Mouse (Mus musculus): Measurements from ENCODE around the gene Phyhd1.

The Phyhd1 gene

GRCm38 (mm10) chr2:30256616-30257350 lies 9.2 kb upstream of the Phyhd1 start:
- DNase-seq (ENCODE audit: low spot score) = no peak

GRCm38 (mm10) chr2:30257699-30258460 lies 8.1 kb upstream of the Phyhd1 start:
- DNase-seq (ENCODE audit: low spot score) = peak; percentile 48

- DNase-seq (ENCODE audit: low spot score) = peak; percentile 28
Observed at GRCm38 (mm10) chr2:30258600-30258999, 7.4 kb upstream of the Phyhd1 start.

GRCm38 (mm10) chr2:30259131-30260064 lies 6.6 kb upstream of the Phyhd1 start:
- no peak for DNase-seq (ENCODE audit: low spot score)

- DNase-seq (ENCODE audit: low spot score) = peak; percentile 30
Observed at GRCm38 (mm10) chr2:30261064-30261736, 4.8 kb upstream of the Phyhd1 start.

- no peak for DNase-seq (ENCODE audit: low spot score)
Observed at GRCm38 (mm10) chr2:30261921-30262839, 3.8 kb upstream of the Phyhd1 start.

- DNase-seq (ENCODE audit: low spot score) = no peak
Observed at GRCm38 (mm10) chr2:30262840-30263441, 3.1 kb upstream of the Phyhd1 start.

- DNase-seq (ENCODE audit: low spot score) = no peak
Observed at GRCm38 (mm10) chr2:30263811-30264210, 2.2 kb upstream of the Phyhd1 start.

- DNase-seq (ENCODE audit: low spot score) = no peak
Observed at GRCm38 (mm10) chr2:30264671-30265519, 1.1 kb upstream of the Phyhd1 start.

GRCm38 (mm10) chr2:30266392-30266941 lies 464 bp downstream of the Phyhd1 start:
- DNase-seq (ENCODE audit: low spot score) = no peak

GRCm38 (mm10) chr2:30267466-30267865 lies 1.5 kb downstream of the Phyhd1 start:
- DNase-seq (ENCODE audit: low spot score) = no peak

- no peak for DNase-seq (ENCODE audit: low spot score)
Observed at GRCm38 (mm10) chr2:30268371-30268770, 2.4 kb downstream of the Phyhd1 start.

GRCm38 (mm10) chr2:30269241-30269990 lies 3.4 kb downstream of the Phyhd1 start:
- no peak for DNase-seq (ENCODE audit: low spot score)

- DNase-seq (ENCODE audit: low spot score) = peak; percentile 73
Observed at GRCm38 (mm10) chr2:30270134-30270533, 4.1 kb downstream of the Phyhd1 start.

GRCm38 (mm10) chr2:30280743-30281142 lies 14.7 kb downstream of the Phyhd1 start, which contains the start of gene Gm28038:
Gm28038 (plus strand) TSS chr2:30281043.
- no peak for DNase-seq (ENCODE audit: low spot score)

GRCm38 (mm10) chr2:30281651-30282050 lies 15.6 kb downstream of the Phyhd1 start:
- no peak for DNase-seq (ENCODE audit: low spot score)

- no peak for DNase-seq (ENCODE audit: low spot score)
Observed at GRCm38 (mm10) chr2:30283193-30283592, 17.2 kb downstream of the Phyhd1 start.

GRCm38 (mm10) chr2:30285004-30285403 lies 19.0 kb downstream of the Phyhd1 start:
- DNase-seq (ENCODE audit: low spot score) = no peak
